Mouse (Mus musculus): ENCODE data around the gene Selenon.

Gene Selenon

DNA sequence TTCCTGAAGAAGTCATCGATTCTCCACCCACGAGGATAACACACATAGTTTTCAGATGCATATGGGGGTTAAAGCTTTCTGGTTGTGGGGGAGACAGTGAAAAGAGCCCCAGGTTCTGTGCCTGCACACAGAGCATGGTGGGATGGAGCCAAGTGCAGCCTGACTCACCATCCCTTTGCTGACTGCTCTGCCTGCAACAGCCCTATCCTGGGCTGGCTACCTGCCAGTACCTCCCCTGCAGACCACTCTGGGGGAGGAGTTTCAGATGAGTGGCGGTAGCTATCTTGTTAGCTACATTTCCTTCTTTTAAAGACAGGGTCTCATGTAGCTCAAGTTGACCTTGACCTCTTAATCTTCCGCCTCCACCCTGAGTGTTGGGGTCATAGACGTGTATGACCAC, 26.4 kb upstream of the Selenon start:
- no peak for DNase-seq (ENCODE audit: low spot score)

DNA sequence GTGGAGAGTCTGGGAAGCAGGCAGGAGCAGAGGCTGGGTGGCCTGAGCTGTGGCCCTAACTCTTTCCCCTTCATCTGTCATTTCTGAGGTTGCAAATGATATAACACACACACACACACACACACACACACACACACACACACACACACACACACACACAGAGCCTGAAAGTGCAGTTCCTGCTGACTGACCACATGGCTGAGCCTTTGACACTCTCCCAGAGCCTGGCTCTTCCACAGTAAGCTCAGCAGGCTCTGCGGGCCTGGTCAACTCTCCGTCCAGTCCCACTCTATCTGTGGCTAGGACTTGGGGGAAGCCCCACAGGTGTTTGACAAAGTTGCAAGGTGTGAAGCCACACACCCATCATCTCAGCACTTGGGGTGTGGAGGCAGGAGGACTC, 25.3 kb upstream of the Selenon start:
- no peak for DNase-seq (ENCODE audit: low spot score)

DNA sequence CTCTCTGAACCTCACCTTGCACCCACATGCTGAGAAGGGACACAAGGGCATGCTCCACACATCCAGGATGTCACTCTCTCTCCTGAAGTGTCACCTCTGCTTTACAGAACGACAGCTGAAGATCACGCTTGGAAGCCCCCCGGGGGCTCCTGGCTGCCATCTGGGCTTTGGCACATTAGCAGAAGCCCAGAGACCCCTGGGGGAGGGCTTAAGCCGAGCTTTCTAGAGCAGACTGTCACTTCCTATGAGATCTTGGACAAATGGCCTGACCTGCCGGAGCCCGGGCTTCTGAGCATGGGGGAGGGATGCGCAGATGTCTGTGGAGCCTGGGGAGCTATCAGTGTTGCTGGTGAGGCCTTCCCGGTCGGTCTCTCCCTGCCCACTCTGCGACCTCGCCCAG, 23.5 kb upstream of the Selenon start:
- DNase-seq (ENCODE audit: low spot score), result no peak

DNA sequence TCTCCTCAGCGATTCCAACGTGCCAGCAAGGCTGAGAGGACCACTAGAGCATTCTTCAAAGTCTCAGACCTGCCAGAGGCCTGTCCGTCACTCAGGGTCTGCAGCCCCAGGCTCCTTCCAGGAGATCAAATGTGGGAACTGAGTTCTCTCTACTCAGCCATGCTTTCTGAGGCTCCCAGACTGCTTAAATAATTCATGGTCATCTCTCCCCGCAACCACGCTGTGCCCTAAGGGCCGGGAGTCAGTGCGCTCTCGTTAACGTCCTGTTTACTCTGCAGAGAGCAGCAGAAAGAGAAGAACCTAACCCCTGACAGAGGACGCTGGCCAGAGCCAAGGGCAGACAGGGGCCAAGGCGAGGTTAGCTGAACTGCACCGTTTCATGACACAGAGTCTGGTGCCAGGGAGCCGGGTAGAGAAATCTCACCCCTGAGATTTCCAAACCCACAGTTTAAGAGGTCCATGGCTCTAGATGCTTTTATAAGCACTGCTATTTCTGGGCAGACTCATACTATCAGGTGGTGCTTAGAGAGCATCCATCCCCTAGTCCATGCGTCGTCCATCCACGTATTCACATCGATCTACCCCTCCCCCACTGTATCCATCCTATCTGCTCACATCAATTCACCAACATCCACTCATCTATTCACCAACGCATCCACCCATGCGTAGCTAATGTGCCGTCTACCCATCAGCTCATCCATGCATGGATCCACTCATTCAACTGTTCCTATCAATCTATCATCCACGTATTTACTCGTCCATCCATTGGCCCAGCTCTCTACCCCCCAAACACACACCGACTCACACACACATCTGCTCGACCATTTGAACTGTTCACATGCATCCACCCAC, 20.7 kb upstream of the Selenon start:
- no peak for DNase-seq (ENCODE audit: low spot score)

DNA sequence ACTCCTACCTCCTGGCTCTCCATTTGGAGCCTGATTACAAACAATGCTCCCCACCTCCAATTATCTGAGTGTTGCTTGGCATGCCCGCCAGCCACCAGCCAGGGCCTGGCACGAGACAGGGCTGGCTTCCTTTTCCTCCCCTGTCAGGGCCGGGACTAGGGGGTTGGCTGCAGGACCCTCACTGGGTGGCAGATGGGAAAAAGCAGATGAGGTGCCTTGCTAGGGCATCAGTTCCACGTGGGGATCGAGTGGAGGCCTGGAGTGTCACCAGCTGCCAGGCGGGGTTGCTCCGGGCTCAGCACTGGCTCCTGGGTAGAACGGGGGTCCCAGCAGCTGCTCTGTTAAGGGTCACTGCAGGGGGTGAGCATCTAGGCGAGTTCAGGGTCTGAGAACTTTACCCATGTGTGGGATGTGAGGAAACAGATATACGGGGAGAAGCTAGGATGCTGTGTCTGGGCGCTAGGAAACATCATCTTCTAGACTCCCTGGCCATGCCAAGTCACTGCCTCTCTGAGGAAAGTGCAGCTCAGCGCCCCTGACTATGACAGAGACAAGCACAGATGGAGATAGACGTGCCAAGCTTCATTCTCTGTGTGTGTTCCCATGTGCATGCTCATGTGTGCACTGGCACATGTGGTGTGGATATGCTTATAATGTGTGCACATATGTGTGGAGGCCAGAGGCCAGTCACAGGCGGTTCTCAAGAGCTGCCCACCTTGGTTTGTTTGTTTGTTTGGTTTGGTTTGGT, 18.9 kb upstream of the Selenon start:
- DNase-seq (ENCODE audit: low spot score), result no peak

DNA sequence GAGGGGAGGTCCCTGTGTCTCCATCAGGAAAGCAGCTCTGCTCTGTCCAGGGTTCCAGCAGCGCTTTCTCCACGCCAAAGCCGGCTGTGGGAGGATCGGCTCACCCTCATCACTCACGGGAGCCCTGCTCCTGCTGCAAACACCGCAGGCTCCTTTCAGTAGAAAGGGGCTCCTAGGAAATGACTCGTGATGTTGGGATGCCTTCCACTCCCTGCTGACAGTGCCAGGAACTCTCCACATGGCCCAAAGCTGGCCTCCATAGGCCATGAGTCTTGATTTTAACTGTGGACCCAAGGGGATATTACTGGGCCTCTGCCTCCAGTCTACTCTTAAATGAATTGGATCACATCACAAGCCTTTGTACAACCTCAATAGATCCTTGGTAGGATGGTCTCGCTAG, 17.9 kb upstream of the Selenon start:
- DNase-seq (ENCODE audit: low spot score), result no peak

DNA sequence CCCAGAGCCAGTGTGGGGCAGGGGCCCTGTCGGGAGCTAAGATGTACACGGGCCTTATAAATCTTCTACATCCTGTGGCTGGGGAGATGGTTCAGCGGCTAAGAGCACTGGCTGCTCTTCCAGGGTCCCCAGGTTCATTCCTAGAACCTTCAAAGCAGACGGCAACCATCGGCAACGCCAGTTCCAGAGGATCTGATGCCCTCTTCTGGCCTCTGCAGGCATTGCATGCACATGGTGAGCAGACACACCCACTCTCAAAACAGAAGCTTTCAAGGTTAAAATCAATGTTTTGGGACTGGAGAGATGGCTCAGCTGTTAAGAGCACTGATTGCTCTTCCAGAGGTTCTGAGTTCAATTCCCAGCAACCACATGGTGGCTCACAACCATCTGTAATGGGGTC, 17.2 kb upstream of the Selenon start:
- DNase-seq (ENCODE audit: low spot score), result no peak

DNA sequence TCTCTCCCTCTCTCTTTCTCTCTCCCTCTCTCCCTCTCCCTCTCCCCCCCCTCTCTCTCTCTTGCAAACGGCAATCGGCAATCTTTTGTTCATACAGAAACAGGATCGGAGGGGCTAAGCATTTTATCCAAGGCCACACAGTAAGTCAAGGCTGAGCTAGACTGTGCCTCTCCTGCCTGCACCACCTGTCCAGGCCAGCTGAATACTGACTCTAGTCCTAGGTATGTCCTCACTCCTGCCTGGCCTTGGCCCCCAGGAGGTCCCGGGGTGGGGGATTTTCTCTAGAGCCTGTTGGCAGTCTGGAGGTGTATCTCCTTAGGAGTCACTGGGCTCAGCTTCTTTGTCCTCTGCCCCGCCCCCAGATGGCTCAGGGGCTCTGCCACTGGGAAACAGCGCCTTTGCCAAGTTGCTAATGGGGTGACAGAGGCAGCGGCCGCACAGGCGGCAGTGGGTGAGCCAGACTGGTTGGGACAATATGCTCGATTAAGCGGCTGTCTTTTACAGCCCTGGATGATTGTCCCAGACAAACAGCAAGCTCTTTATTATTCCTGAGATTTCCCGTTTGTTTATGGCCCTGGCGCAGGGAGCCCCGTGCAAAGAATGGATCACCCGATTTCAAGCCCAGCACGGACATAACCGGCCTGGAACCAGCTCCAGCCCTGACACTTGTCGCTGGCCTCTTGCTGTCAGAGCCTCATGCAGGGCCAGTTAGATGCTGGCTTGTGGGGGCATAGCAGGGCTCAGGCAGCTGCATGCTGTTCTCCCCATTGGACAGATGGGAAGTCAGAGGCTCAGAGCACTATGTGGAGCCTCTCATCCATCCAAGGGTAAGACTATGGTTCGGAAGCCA, 15.6 kb upstream of the Selenon start:
- DNase-seq (ENCODE audit: low spot score), result no peak

DNA sequence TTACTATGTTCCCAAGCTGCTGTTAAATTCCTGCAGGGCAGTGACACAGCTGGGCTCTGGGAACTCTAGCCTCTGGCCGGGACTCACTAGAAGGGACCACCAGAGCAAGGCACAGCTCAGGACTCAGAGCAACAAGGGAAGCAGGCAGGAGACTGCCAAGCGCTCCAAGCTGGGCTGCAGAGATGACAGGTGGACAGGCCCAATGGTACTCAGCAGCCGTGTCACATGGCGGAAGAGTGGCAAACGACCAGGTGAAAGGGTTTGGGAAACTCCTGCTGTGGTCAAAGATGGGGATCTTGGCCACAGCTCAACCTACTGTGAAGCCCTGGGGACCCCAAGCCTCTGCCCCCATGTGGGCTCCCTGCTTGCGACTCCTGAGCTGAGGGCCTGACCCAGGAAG, 12.1 kb upstream of the Selenon start:
- no peak for DNase-seq (ENCODE audit: low spot score)

DNA sequence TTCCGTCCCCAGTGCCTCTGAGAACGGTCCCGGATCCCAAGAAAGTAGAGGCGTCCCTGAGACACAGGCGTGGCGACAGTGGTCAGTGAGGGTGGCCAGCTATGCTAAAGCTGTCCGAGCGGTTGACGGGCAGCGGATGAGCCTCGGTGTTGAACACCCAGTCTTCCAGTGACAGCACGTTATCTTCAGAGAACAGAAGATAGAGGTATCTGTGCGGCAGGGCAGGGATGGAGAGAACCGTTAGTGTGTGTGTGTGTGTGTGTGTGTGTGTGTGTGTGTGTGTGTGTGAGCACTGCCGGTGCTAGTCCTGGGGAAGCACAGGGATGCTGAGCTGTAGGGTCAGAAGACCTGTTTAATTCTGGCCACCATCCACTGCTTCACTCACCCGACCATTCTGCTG, 11.7 kb upstream of the Selenon start:
- DNase-seq (ENCODE audit: low spot score), result no peak

DNA sequence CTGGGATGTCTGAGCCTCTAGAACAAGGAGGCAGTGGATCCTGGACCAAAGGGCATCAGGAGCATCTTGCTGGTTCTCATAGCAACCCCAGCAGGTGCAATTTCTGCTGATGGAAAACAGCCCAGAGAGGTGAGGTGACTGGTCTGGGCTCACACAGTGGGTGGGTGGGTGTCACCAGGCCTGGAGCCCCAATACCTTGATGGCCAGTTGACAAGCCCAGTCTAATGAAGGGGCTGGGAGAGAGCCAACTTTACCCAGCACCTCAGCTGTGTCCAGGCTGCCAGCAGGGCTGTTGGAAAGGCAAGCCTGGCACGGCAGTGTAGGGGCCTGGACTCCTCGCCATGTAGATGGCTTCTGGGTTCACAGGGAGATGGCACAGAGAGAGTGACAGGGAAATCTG, 10.0 kb upstream of the Selenon start:
- DNase-seq (ENCODE audit: low spot score), result no peak

DNA sequence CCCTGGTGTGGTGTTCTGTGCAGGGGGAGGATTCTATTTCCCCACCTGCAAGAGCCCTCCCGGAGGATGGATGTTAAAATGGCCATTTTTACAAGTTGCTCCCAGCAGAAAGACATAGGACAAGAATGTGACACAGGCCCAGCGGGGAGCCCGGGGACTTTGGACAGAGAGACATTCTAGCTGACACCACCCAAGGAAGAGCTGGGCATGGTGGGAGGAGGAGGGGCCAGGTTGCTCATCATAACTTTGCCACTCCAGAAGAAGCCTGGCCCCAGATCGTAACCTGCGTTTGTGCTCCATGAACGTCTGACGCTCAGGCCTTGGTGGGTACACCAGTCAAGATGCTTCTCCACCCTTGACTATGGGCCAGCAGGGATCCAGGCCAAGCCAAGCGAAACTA, 8.7 kb upstream of the Selenon start:
- DNase-seq (ENCODE audit: low spot score), result no peak

DNA sequence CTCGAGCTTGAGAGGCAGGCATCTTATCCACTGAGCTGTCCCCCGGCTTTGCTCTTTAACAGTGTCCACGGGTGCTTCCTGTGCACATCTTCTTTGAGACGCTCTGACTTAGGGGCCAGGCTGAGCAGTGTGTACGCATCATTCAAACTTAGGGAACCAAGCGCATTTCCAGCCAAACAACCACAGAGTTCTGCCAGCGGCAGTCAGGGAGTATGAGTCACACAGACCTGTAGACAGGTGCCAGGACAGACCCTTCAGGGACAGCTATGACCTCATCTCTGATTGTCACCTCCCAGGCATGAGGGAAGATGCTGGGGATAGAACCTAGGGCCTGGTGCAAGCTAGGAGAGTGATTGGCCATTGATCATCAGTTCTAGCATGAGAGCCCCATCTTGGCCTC, 7.2 kb upstream of the Selenon start:
- no peak for DNase-seq (ENCODE audit: low spot score)

DNA sequence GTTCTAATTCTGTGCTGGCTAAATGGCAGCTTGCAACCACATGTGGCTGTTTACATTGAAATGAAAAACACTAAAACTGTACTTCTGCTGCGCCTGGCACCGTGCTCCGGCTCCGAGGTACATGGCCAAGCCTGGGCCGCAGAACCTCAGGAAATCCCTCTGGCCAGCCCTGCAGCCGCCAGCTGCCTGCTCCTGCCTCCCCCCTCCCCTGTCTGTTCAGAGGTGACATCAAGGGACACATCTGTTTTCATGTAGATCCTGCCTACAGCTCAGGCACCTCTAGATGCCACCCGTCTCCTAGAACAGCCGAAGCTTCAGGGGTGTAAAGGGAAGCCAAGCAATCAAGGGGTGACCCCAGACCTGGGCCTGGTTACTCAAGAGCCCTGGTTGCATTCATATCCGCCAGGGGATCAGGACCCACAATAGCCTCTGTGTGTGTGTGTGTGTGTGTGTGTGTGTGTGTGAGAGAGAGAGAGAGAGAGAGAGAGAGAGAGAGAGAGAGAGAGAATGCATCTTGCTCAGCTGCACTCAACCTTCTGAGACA, 6.7 kb upstream of the Selenon start:
- DNase-seq (ENCODE audit: low spot score), result no peak

DNA sequence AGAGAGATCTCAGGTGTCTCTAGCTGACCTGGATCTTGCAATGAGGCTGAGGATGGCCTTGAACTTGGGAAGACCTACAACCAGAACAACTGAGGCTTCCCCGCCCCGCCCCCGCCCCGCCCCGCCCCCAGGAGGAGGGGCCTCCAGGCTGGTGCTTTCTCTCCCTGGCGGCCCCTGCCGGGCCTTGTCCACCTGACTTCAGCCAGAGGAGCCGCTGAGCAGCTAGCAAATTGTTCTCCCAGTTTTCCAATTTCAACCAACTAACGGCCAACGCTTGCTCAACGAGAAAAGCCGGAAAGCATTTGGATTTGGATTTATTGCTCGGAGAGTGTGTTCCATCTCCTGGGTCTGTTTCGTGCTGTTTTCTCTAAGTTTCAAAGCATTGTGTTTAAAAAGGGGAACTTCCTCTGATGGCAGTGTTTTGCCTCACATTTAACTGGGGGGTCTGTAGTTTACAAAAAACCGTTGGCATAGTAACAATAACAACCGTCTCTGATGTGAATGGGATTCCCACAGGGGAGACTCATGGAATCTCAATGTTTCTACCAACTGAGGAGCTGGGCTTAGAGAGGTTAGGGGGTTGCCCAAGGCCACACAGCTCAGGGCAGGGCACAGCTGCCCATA, 5.8 kb upstream of the Selenon start:
- DNase-seq (ENCODE audit: low spot score), result no peak

DNA sequence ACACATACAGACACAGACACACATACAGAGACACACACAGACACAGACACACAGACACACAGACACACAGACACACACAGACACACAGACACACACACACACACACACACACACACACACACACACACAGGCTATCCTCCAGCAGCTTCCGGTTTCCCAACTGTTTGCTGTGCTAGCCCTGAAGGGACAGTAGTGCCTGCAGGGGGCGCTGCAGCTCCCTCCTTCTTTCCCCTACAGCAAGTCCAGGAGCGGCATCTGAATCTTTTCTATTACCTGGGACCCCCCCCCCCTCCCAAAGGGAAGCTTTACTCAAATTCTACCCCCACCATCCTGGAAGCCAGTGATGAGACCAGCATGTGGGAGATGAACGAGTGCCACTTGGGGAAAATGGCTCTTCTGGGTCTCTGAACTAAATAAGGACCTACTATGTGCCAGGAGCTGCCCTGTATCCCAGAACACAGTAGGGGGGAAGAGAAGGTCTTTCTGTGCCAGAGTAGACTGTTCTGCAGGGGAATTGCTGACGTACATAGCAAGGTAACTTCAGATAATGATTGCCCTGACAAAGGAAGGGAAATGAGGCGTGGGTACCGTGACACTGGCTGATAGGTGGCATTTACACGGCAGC, 4.1 kb upstream of the Selenon start:
- no peak for DNase-seq (ENCODE audit: low spot score)

DNA sequence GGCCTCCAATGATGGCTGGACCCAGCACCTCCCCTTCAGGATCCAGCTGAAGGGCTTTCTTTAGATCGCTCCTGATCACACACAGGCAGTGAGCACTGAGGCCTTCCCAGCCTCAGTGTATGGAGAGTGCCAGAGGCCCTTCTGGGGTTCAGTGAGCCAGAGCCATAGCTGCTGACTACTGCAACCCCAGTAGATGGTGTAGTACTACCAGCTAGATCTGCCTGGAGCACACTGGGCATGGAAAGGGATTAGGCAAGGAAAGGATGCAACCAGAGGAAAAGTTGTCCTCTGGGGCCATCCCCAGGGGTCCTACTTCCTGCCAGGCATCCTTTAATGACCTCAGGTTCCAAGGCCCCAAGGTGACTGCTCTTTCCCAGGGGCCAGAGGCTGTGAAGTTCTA, 1.7 kb upstream of the Selenon start:
- DNase-seq (ENCODE audit: low spot score), result no peak

DNA sequence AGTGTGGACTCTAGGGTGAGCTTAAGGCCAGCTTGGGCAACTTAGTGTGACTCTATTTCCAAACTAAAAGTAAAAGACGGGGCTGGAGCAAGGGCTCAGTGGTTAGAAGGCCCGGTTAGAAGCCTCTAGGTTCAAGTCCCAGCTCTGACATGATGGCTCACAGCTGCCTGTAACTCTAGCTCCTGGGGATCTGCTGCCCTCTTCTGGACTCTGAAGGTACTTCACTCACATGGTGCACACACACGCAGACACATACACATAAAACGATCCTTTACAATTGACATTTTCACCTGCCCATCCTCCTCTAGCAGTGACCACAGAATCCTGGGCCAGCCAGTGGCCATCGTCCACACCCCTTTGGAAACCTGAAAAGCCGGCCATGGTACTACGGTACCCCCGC, 2.1 kb downstream of the Selenon start:
- no peak for DNase-seq (ENCODE audit: low spot score)

DNA sequence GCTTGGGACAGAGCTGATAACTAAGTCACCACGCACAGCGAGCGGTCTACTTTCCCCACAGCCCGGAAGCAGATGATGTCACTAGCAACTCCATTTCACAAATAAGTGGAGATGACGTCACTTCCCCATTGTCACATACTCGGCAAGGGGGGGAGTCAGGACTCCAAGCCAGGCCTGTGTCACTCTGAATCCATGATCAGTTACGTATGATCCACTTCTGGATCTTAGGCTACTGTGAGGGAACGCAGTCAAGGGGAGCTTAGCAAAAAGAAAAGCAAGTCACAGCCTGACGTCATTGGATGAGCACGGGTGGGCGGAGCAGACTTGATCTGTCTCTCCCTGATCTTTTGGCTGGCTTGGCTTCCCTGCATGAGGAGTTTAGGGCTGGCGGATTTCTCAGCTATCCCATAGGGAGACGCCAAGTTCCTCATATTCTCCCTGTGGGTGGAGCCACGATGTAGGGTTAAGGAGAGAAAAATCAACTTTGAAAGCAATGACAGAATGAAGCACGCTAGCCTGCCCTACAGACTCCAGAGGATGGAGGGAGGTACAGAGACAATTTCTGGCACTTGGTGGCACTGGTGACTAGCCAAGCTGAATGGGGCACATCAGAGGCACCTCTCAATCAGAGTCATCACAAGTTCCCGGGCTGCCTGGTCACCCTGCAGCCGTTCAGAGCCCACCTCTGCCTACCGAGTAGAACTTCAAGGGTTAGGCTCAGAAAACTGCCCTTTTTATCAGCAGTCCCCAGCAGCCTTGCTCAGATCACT, 3.6 kb downstream of the Selenon start:
- no peak for DNase-seq (ENCODE audit: low spot score)

DNA sequence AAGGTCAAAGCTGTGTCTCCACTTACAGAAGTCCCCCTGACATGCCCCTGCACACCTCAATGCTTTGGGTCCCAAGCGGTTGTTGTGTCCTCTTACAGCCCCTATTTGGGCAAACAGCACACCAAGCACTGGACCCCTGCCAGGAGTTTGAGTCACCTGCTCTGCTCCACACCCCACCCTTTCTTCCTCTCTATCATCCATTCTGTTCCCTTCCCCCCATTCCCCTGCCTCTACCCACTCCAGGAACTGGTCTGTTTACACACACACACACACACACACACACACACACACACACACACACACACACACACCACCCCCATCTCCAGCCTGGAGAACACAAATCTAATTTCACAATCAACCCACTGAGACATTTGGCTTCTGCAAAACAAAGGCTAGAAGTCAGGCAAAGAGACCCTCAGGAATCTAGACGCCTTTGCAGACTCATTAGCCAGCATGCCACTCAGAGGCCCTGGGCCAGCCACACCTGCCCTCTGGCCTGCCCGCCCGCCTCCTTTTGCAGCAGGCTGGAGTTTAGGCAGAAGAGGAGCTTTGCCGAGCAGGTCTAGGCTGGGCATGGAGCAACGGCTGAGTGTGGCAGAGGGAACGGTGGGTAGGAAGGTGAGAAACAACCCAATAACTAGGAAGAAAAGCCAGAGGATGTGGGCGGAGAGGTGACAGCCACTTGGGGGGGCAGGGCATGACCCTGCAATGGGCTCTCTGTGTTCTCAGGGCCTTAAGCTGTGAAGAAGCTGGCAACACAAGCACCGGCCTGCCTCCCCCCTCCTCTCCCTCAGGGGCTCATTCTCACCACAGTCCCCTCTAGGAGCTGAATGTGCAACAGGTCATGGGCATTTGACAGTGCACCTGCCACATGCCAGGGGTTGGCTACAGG, 4.9 kb downstream of the Selenon start:
- no peak for DNase-seq (ENCODE audit: low spot score)

Measured in ovary, postnatal 14 days (tissue).